Mouse (Mus musculus) cerebellum, adult 2 months (tissue): ENCODE measurements at regions not wholly inside any gene's neighbourhood (a gene's known extent, or its start where the extent isn't known, plus 50 kb on each side); places are given as distances from the start of the nearest gene placed in this dataset.

Source experiments
- CTCF ChIP-seq: fragments of 200-500 bp; IDR thresholded peaks from 2 replicates; pipeline ENCODE4 v1.5.1; 2011; ENCODE audit warnings: low read depth, mild to moderate bottlenecking, control low read depth, low read length, moderate library complexity, borderline replicate concordance; ENCODE audit not compliant: insufficient read depth
- POLR2A ChIP-seq: fragments of 200-500 bp; IDR thresholded peaks from 2 replicates; pipeline ENCODE4 v1.6.1; 2011; ENCODE audit warnings: low read length, control low read depth, borderline replicate concordance; ENCODE audit not compliant: insufficient read depth

- no peak for TF ChIP-seq POLR2A
- no peak for TF ChIP-seq CTCF
Observed at GRCm38 (mm10) chr1:190375160-190375880, 204.8 kb upstream of the Prox1 start.
